Comparison of ENCODE assay signal across 8 mouse cellular contexts in genomic region chr7:119023394-119023921, GRCm38 (mm10). TPM values are rescaled to one million over a fixed set of nuclear protein-coding genes. Genes with fewer than 3 reads are reported as not detected.
DNase-seq lines count a peak whose midpoint lies in the region; ATAC-seq lines count a peak whose summit lies in the region.

No protein-coding gene starts in this region.

- no peaks in the 10 kb centered on the region for H3K9me3 ChIP-seq in forebrain, embryonic 14.5 days (replicated peaks; ENCODE audit: control insufficient read depth, low read length)
- no peaks in the 10 kb centered on the region for H3K9me3 ChIP-seq in neural tube, embryonic 11.5 days (ENCODE audit: control insufficient read depth, low read length)

- H3K36me3 ChIP-seq in forebrain, embryonic 14.5 days (ENCODE audit: control insufficient read depth, insufficient read depth, low read length), result no peaks in the 10 kb centered on the region
- H3K36me3 ChIP-seq in neural tube, embryonic 11.5 days (ENCODE audit: control insufficient read depth, insufficient read depth, low read length), result no peaks in the 10 kb centered on the region

- no peak overlapping the region for H3K4me3 ChIP-seq in forebrain, embryonic 14.5 days (ENCODE audit: low read depth, low read length)
- H3K4me3 ChIP-seq in neural tube, embryonic 11.5 days (ENCODE audit: low read depth, low read length), result no peak overlapping the region

- intact Hi-C loops in left cerebral cortex, postnatal 36 days (cut with DNase I), result loop anchor here (1.0 kb wide), 1 partner anchor 404 kb away; no protein-coding TSS in a partner anchor

- peak; percentile 32; the same call in 1 of the 2 replicates for ATAC-seq in forebrain, embryonic 14.5 days
- no peak for ATAC-seq in neural tube, embryonic 11.5 days (ENCODE audit: insufficient read depth, low FRiP score, low TSS enrichment)

- H3K9ac ChIP-seq in forebrain, embryonic 14.5 days (ENCODE audit: low read length), result no peak overlapping the region
- no peak overlapping the region for H3K9ac ChIP-seq in neural tube, embryonic 11.5 days (ENCODE audit: low read length)

- H3K27ac ChIP-seq in forebrain, embryonic 14.5 days (ENCODE audit: low read depth, low read length), result no peak overlapping the region
- no peak overlapping the region for H3K27ac ChIP-seq in neural tube, embryonic 11.5 days (ENCODE audit: low read depth, low read length)

- peak; percentile 16 for DNase-seq in urinary bladder, postnatal 25 days (ENCODE audit: low spot score)
- DNase-seq in urinary bladder, postnatal 4 days (ENCODE audit: low spot score in 2 of 2), result no peak
- DNase-seq in c-Kit-positive CD71-positive TER-119-negative erythroid progenitor cells, embryonic 14.5 days (ENCODE audit: low read depth), result peak; percentile 34
- DNase-seq in forebrain, embryonic 14.5 days (ENCODE audit: low spot score), result peak; percentile 68
- peak; percentile 66 to 78 for DNase-seq in kidney, adult 8-10 months
- peak; percentile 55 to 61 for DNase-seq in left cerebral cortex, postnatal 36 days (ENCODE audit: low spot score in 2 of 2)
- DNase-seq in neural tube, embryonic 11.5 days (ENCODE audit: low spot score), result peak; percentile 74
- peak; percentile 76 for DNase-seq in thymus, postnatal 4 days

- H3K27me3 ChIP-seq in forebrain, embryonic 14.5 days (replicated peaks; ENCODE audit: control insufficient read depth, insufficient read depth, low read length), result no peaks in the 10 kb centered on the region
- no peaks in the 10 kb centered on the region for H3K27me3 ChIP-seq in neural tube, embryonic 11.5 days (ENCODE audit: control insufficient read depth, insufficient read depth, low read length)

- WGBS in forebrain, embryonic 14.5 days, result 26% methylated on average over 17 of the region's 17 CpGs
- WGBS in neural tube, embryonic 11.5 days, result 29% methylated on average over 17 of the region's 17 CpGs

- no peaks in the 10 kb centered on the region for H3K4me1 ChIP-seq in forebrain, embryonic 14.5 days (ENCODE audit: control insufficient read depth, insufficient read depth, low read length)
- no peaks in the 10 kb centered on the region for H3K4me1 ChIP-seq in neural tube, embryonic 11.5 days (ENCODE audit: control insufficient read depth, insufficient read depth, low read length)

- H3K4me2 ChIP-seq in forebrain, embryonic 14.5 days (ENCODE audit: low read length), result no peak overlapping the region
- no peak overlapping the region for H3K4me2 ChIP-seq in neural tube, embryonic 11.5 days (ENCODE audit: low read depth)

RNA-seq across cellular contexts. Expression of gene Gprc5b, which starts 28.4 kb away (rescaled TPM):
- polyA plus RNA-seq in forebrain, embryonic 14.5 days (2014; fragmentation: Nextera tagmentation; extraction: Ambion mirVana), result 12.6 and 14.3 TPM in 2 replicates
- 100 to 1,000 TPM in 1 of 2 experiments, 10 to 100 TPM in 1; 92.8 to 104 TPM for total RNA-seq in left cerebral cortex, postnatal 36 days (2021)
- polyA plus RNA-seq in neural tube, embryonic 11.5 days (2014; fragmentation: Nextera tagmentation; extraction: Ambion mirVana), result 17.8 and 19.6 TPM in 2 replicates

Comparison
In these comparisons a context has a peak if more than half of its experiments do, and no peak if none do; other contexts are left out.
1. DNase-seq: peak in urinary bladder, postnatal 25 days (single experiment), c-Kit-positive CD71-positive TER-119-negative erythroid progenitor cells, embryonic 14.5 days (single experiment), forebrain, embryonic 14.5 days (single experiment), kidney, adult 8-10 months (2 of 2), left cerebral cortex, postnatal 36 days (2 of 2), neural tube, embryonic 11.5 days (single experiment) and thymus, postnatal 4 days (single experiment); none in urinary bladder, postnatal 4 days (0 of 2).